Mouse (Mus musculus) neural tube, embryonic 14.5 days (tissue): ENCODE data around the gene Fam181a. TPM values are rescaled to one million over a fixed set of nuclear protein-coding genes. Genes with fewer than 3 reads are reported as not detected.

Source experiments
- ATAC-seq: fragments of 200-750 bp; cut with Nextera tagmentation; 2 replicates; pipeline ENCODE4 v1.8.0; 2017; ENCODE audit warnings: low read depth, mild to moderate bottlenecking, moderate TSS enrichment, moderate library complexity
- H3K27ac ChIP-seq: fragments of 300-500 bp; sonication (generic); 2 replicates; pipeline ENCODE4 v1.5.1; 2014; ENCODE audit warnings: low read depth, mild to moderate bottlenecking, control low read depth, low read length, moderate library complexity, mixed read lengths
- H3K27me3 ChIP-seq: fragments of 300-500 bp; sonication (generic); 2 replicates; pipeline ENCODE4 v1.6.1; 2014; ENCODE audit warnings: low read length; ENCODE audit not compliant: control insufficient read depth, insufficient read depth
- H3K36me3 ChIP-seq: fragments of 300-500 bp; sonication (generic); 2 replicates; pipeline ENCODE4 v1.6.1; 2014; ENCODE audit warnings: low read length, mixed read lengths; ENCODE audit not compliant: control insufficient read depth, insufficient read depth
- H3K4me1 ChIP-seq: fragments of 300-500 bp; sonication (generic); 2 replicates; pipeline ENCODE4 v1.6.1; 2014; ENCODE audit warnings: low read length; ENCODE audit not compliant: control insufficient read depth, insufficient read depth
- H3K4me2 ChIP-seq: fragments of 300-500 bp; sonication (generic); 2 replicates; pipeline ENCODE4 v1.6.1; 2014; ENCODE audit warnings: mild to moderate bottlenecking, low read depth, low read length, control low read depth
- H3K4me3 ChIP-seq: fragments of 300-500 bp; sonication (generic); 2 replicates; pipeline ENCODE4 v1.5.1; 2014; ENCODE audit warnings: low read depth, low read length, control low read depth, mixed read lengths
- H3K9ac ChIP-seq: fragments of 300-500 bp; sonication (generic); replicated peaks from 2 replicates; pipeline ENCODE4 v1.6.1; 2014; ENCODE audit warnings: low read depth, mild to moderate bottlenecking, control low read depth, low read length, mixed read lengths
- H3K9me3 ChIP-seq: fragments of 300-500 bp; sonication (generic); 2 replicates; pipeline ENCODE4 v1.6.1; 2016; ENCODE audit warnings: low read length; ENCODE audit not compliant: control insufficient read depth
- WGBS: fragments of 180-500 bp; shearing (Covaris S2); extraction: QIAGEN DNeasy Blood & Tissue Kit; methylation state at CpG from one replicate; pipeline ENCODE4 v1.1.7; 2014; 5-methylcytosine and 5-hydroxymethylcytosine counted together
- polyA plus RNA-seq: library from polyadenylated mRNA; unstranded; fragments of >200 nt; fragmentation: Nextera tagmentation; extraction: Ambion mirVana; gene quantifications from 2 replicates; pipeline ENCODE4 v1.2.1, GENCODE M21; 2014

Gene Fam181a
- polyA plus RNA-seq, 1 experiment from 2014 or later, result 10.6 TPM

DNA sequence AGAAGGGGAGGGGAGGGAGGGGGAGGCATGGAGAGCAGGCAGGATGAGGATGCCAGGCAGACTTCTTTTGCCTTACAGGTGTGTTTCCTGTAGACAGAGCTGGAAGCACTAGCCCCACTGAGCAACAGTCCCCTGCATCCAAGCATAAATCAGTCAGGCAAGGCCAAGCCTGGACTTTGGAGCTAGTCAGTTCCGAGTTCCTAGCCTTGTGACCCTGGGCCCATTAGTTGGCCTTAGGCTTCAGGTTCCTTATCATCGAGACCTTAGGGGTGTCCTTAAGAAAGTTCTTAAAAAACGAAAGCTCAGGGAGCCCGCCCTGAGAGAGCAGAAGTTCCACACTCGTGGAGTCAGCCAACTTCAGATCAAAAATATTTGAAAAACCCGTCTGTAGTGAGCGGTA is 34.2 kb downstream of the Fam181a start:
- Histone ChIP-seq H3K27me3 (no peaks in the 10 kb centered on the region), H3K4me3 (no peak overlapping the region), H3K4me2 (no peak overlapping the region), H3K4me1 (no peaks in the 10 kb centered on the region), H3K27ac (no peak overlapping the region), H3K36me3 (no peaks in the 10 kb centered on the region), H3K9me3 (no peaks in the 10 kb centered on the region), H3K9ac (no peak overlapping the region)
- no peak for ATAC-seq
- 93% methylated on average over 7 of the region's 7 CpGs for whole genome bisulfite sequencing

DNA sequence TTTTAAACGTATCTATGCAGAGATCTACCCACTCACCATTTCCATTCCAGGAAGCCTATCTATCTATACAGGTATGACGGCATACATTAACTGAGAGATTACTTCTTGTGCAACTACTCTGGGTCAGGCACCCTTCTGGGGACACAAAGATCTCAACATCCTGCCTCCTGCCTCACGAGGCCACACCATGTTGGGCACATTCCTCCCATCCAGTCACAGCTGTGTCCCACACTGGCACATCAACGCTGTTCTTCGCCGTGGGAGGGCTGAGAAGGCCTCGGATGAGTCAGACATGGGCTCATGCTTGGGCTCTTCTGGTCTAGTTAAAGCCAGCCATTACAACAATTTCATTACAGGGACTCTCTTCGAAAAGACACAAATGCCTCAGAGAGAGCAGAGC is 36.2 kb downstream of the Fam181a start:
- no peak overlapping the region for H3K27ac ChIP-seq
- WGBS, result 86% methylated on average over 8 of the region's 8 CpGs
- no peak for ATAC-seq
- H3K9ac ChIP-seq, result no peak overlapping the region
- H3K9me3 ChIP-seq, result no peaks in the 10 kb centered on the region
- H3K4me1 ChIP-seq, result no peaks in the 10 kb centered on the region
- H3K36me3 ChIP-seq, result no peaks in the 10 kb centered on the region
- no peaks in the 10 kb centered on the region for H3K27me3 ChIP-seq
- no peak overlapping the region for H3K4me3 ChIP-seq
- H3K4me2 ChIP-seq, result no peak overlapping the region

DNA sequence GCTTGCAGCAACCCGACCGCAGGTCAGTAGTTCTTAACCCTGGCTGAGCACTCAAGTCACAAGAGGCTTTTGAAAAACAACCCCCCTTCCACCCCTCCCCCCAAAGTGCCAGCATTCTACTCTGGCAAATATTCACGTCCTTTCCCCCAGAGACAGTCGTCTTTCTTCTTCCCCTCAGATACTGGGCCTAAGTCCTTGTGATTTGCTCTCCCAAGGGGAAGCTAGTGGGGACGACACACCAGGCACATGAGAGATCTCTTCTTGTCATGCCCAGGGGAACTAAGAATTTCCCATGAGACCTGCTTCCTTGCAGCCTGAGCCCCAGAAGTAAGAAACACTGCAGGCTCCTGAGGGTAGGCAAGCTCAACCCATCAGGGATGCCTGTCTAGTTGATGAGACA is 36.6 kb downstream of the Fam181a start:
- 51% methylated on average over 5 of the region's 5 CpGs for WGBS

DNA sequence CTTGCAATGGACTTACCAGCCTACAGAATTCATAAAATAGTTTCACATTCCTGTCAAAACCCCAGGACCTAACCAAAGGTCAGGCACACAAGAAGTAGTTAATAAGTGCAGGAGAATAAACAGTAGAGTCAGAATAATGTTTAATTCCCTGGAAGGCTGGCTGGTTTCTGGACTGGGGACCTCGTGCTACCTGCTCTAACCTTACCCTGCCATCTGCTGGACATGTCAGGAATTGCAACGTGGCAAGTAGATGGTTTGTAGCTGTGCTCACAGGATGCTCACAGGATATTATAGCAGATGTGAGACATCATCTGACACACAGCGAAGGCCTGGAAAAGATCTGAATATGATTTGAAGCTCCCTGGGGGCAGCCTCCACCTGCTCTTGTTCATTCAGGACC is 37.7 kb downstream of the Fam181a start:
- WGBS, result 2% methylated on average over 3 of the region's 3 CpGs
- Histone ChIP-seq H3K4me1 (no peaks in the 10 kb centered on the region), H3K4me3 (no peak overlapping the region), H3K27ac (no peak overlapping the region), H3K4me2 (no peak overlapping the region), H3K9ac (no peak overlapping the region), H3K36me3 (no peaks in the 10 kb centered on the region), H3K9me3 (no peaks in the 10 kb centered on the region), H3K27me3 (no peaks in the 10 kb centered on the region)
- peak; percentile 63; the same call in 1 of the 2 replicates for ATAC-seq

More for the DNA sequence above, 36.6 kb downstream of the Fam181a start:
- Histone ChIP-seq H3K27me3 (no peaks in the 10 kb centered on the region), H3K4me3 (no peak overlapping the region), H3K9me3 (no peaks in the 10 kb centered on the region), H3K27ac (no peak overlapping the region), H3K4me1 (no peaks in the 10 kb centered on the region), H3K36me3 (no peaks in the 10 kb centered on the region), H3K4me2 (no peak overlapping the region), H3K9ac (no peak overlapping the region)
- ATAC-seq, result no peak

DNA sequence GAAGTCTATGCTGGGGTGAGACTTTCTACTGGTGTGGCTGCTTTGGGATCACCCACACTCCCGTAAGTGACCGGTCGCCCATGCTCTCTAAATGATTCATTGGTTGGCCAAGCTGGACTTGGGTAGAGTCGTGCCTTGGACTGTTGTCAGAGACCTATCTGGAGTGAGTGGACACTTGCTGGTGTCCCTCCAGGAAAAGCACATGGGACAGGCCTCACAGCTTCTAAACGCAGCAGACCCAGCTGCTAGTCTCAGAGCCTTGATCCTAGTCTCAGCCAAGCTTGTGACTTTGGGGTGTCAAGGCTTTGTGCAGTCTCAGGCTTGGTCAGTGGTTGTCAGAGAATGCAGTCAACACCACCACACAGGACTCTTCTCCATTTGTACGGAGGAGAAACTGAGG is 42.0 kb downstream of the Fam181a start:
- 95% methylated on average over 6 of the region's 6 CpGs for WGBS
- H3K27ac ChIP-seq, result no peak overlapping the region
- H3K9me3 ChIP-seq, result no peaks in the 10 kb centered on the region
- no peaks in the 10 kb centered on the region for H3K36me3 ChIP-seq
- H3K4me3 ChIP-seq, result no peak overlapping the region
- H3K4me1 ChIP-seq, result no peaks in the 10 kb centered on the region
- no peak for ATAC-seq
- H3K27me3 ChIP-seq, result no peaks in the 10 kb centered on the region
- no peak overlapping the region for H3K9ac ChIP-seq
- H3K4me2 ChIP-seq, result no peak overlapping the region

DNA sequence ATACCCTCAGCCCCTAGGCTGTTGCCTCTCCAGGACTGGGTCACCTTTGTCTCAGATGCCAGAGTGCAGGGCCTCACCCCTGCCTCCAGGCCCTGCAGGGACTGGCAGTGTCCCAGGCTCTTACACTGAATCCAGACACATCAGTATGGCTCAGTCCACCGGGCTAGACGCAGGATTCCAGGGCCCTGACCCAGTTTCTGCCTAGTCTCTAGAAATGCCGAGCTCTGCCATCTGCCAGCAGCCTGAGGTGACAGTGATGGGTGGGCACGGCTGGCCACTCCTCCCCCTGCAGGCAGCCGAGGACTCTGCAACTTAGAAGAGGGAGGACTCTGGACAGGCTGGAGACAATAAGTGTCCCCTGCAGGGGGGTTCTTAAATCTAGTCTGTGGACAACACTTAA is 42.8 kb downstream of the Fam181a start:
- Histone ChIP-seq H3K27me3 (no peaks in the 10 kb centered on the region), H3K4me2 (no peak overlapping the region), H3K4me3 (no peak overlapping the region), H3K4me1 (no peaks in the 10 kb centered on the region), H3K36me3 (no peaks in the 10 kb centered on the region), H3K27ac (no peak overlapping the region), H3K9ac (no peak overlapping the region), H3K9me3 (no peaks in the 10 kb centered on the region)
- WGBS, result 3% methylated on average over 5 of the region's 5 CpGs
- ATAC-seq, result peak; percentile 48; the same call in 1 of the 2 replicates

DNA sequence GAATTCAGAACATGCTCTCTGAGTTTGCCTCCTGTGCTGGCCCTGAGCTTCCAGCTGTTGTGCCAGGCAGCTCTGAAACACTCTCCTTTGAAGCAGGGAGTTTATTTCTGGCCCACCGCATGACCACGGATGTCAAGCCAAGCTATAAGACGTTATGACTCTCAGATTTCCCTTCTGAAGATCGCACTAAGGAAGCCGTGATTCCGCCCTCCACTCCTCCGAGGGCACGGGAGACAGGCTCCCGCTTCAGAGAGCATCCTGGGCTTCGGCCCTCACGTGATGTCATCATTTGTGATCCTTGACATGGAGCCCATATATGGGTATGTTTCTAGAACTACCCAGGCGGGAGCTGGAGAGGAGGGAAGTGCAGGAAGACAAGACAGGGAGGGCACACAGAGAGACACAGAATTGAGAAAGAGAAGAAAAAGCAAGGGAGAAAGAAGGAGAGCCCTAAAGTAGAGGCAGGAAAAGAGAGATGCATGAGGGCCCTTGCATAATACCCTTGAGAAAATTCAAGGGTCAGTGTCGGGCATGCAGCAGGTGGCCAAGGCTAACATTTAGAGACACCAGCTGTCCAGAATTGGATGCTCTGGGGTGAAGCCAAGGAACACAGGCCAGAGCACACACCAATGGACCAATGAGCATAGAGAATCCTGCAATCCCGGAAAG is 45.1 kb downstream of the Fam181a start, which contains the start of gene Asb2:
Gene Asb2 (minus strand): TSS at position 256 of the 669 bp plus-strand sequence.
- H3K4me1 ChIP-seq, result no peaks in the 10 kb centered on the region
- no peaks in the 10 kb centered on the region for H3K9me3 ChIP-seq
- no peak within 1 kb of the TSS for H3K4me2 ChIP-seq
- no peaks in the 10 kb centered on the region for H3K27me3 ChIP-seq
- H3K27ac ChIP-seq, result no peak within 1 kb of the TSS
- no peaks in the 10 kb centered on the region for H3K36me3 ChIP-seq
- ATAC-seq, result no peak
- H3K4me3 ChIP-seq, result no peak within 1 kb of the TSS
- no peak within 1 kb of the TSS for H3K9ac ChIP-seq
- WGBS, result 74% methylated on average over 14 of the region's 14 CpGs

DNA sequence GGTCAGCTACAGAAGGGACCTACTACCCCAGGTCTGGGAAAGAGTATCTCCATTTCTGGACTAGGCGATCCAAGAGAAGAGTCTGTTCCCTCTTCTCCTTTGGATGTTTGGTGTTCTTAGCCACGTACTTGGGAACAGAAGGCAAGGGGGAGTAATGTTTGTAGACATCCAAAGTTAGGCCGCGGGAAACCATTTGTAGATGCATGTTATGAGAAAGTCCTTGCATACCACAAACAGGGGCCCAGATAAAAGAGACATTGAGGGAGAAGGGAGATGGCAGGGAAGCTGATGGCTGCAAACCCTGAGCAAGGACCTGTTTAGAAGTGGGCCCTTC is 45.6 kb downstream of the Fam181a start:
- Histone ChIP-seq H3K27ac (no peak overlapping the region), H3K9ac (no peak overlapping the region), H3K9me3 (no peaks in the 10 kb centered on the region), H3K4me3 (no peak overlapping the region), H3K36me3 (no peaks in the 10 kb centered on the region), H3K27me3 (no peaks in the 10 kb centered on the region), H3K4me1 (no peaks in the 10 kb centered on the region), H3K4me2 (no peak overlapping the region)
- ATAC-seq, result no peak
- 92% methylated on average over 4 of the region's 4 CpGs for WGBS

DNA sequence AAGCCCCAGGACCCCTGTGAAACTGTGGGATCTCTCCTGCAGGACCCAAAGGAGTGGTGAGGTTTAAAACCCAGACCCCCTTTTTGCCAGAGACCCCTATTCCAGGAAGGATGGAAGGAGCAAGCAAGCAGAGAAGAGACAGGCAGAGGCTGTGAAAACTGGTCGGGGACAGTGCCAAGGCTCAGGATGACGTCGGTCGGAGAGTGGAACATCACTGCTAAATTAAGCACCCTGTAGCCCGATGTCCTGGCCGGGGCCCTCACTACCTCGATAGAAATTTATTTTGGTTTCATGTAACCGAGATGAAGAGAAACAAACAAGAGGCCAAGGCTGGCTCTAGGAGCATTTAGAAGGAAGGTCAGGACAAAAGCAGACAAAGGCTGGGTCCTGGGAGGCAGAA is 47.4 kb downstream of the Fam181a start:
- no peaks in the 10 kb centered on the region for H3K9me3 ChIP-seq
- no peak for ATAC-seq
- no peaks in the 10 kb centered on the region for H3K4me1 ChIP-seq
- no peak overlapping the region for H3K4me2 ChIP-seq
- no peaks in the 10 kb centered on the region for H3K27me3 ChIP-seq
- H3K9ac ChIP-seq, result no peak overlapping the region
- H3K4me3 ChIP-seq, result no peak overlapping the region
- no peaks in the 10 kb centered on the region for H3K36me3 ChIP-seq
- no peak overlapping the region for H3K27ac ChIP-seq
- WGBS, result 82% methylated on average over 8 of the region's 8 CpGs
